Mouse (Mus musculus) liver, postnatal 0 days (tissue): ENCODE measurements around the gene Fabp3. TPM values are rescaled to one million over a fixed set of nuclear protein-coding genes. Genes with fewer than 3 reads are reported as not detected.

ENCODE experiments used
- ATAC-seq: fragments of 200-750 bp; cut with Nextera tagmentation; 2 replicates; pipeline ENCODE4 v1.8.0; 2017; ENCODE audit warnings: mild to moderate bottlenecking, moderate library complexity
- DNase-seq: peaks from one replicate; pipeline ENCODE4 v3.0.0-alpha.2; 2016
- H3K27ac ChIP-seq: fragments of 300-500 bp; sonication (generic); 2 replicates; pipeline ENCODE4 v1.5.1; 2014; ENCODE audit warnings: antibody characterized with exemption, moderate library complexity, mild to moderate bottlenecking, low read depth
- H3K27me3 ChIP-seq: fragments of 300-500 bp; sonication (generic); 2 replicates; pipeline ENCODE4 v1.6.1; 2014; ENCODE audit warnings: low read length, control low read depth, mixed read lengths; ENCODE audit not compliant: insufficient read depth
- H3K36me3 ChIP-seq: fragments of 300-500 bp; sonication (generic); replicated peaks from 2 replicates; pipeline ENCODE4 v1.6.1; 2014; ENCODE audit warnings: mild to moderate bottlenecking, control low read depth, low read length, moderate library complexity, mixed read lengths; ENCODE audit not compliant: insufficient read depth
- H3K4me1 ChIP-seq: fragments of 300-500 bp; sonication (generic); 2 replicates; pipeline ENCODE4 v1.6.1; 2014; ENCODE audit warnings: antibody characterized with exemption, mild to moderate bottlenecking, control low read depth; ENCODE audit not compliant: insufficient read depth
- H3K4me2 ChIP-seq: fragments of 300-500 bp; sonication (generic); 2 replicates; pipeline ENCODE4 v1.6.1; 2014; ENCODE audit warnings: low read depth, mild to moderate bottlenecking, low read length, moderate library complexity, mixed read lengths
- H3K4me3 ChIP-seq: fragments of 300-500 bp; sonication (generic); 2 replicates; pipeline ENCODE4 v1.5.1; 2014; ENCODE audit warnings: low read depth, low read length
- H3K9ac ChIP-seq: fragments of 300-500 bp; sonication (generic); replicated peaks from 2 replicates; pipeline ENCODE4 v1.6.1; 2014; ENCODE audit warnings: mild to moderate bottlenecking, moderate library complexity
- H3K9me3 ChIP-seq: fragments of 300-500 bp; sonication (generic); 2 replicates; pipeline ENCODE4 v1.6.1; 2016; ENCODE audit warnings: mild to moderate bottlenecking, control low read depth, low read length, mixed read lengths
- CTCF ChIP-seq: sonication (generic); IDR thresholded peaks from 2 replicates; pipeline ENCODE4 v1.5.1; 2016; ENCODE audit warnings: antibody characterized with exemption, low read depth
- EP300 ChIP-seq: IDR thresholded peaks from 2 replicates; pipeline ENCODE4 v1.6.1; 2016; ENCODE audit warnings: antibody characterized with exemption, low read depth, mild to moderate bottlenecking
- WGBS: fragments of 180-500 bp; shearing (Covaris S2); extraction: QIAGEN DNeasy Blood & Tissue Kit; methylation state at CpG from one replicate; pipeline ENCODE4 v1.1.7; 2014; ENCODE audit not compliant: insufficient replicate concordance; 5-methylcytosine and 5-hydroxymethylcytosine counted together
- polyA plus RNA-seq: library from polyadenylated mRNA; unstranded; fragments of >200 nt; fragmentation: Nextera tagmentation; extraction: Ambion mirVana; gene quantifications from 2 replicates; pipeline ENCODE4 v1.2.1, GENCODE M21; 2015

Fabp3 gene
- polyA plus RNA-seq, 1 experiment from 2014 or later, result 1.3 TPM

DNA sequence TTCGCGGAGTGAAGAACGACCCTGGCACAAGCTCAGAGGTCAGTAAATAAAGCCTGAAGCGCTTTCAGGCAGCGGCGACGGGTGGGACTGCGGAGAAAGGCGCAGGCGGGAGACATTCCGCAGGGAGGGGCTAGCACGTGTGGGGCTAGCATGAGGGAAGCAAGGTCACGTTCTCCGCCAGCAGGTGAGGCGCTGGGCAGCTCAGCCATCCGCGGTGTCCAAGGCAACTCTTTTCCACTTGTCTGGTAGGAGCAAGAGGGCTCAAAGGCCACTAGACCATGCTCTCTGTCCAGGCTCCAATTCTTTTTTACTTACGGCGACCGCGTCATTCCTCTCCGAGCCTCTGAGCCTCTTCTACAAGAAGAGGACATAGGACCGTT lies 554 bp upstream of the Fabp3 start:
- Histone ChIP-seq H3K9ac (no peak overlapping the region), H3K4me1 (peaks cover 14% of the 10 kb centered on the region), H3K36me3 (no peaks in the 10 kb centered on the region), H3K27ac (no peak overlapping the region), H3K27me3 (peaks cover 61% of the 10 kb centered on the region), H3K9me3 (no peaks in the 10 kb centered on the region), H3K4me2 (peak overlapping the region; percentile 75), H3K4me3 (peak overlapping the region; percentile 47)
- DNase-seq, result peak; percentile 40
- no peak for TF ChIP-seq EP300
- no peak for TF ChIP-seq CTCF
- WGBS, result 2% methylated on average over 23 of the region's 23 CpGs
- ATAC-seq, result peak; percentile 56

DNA sequence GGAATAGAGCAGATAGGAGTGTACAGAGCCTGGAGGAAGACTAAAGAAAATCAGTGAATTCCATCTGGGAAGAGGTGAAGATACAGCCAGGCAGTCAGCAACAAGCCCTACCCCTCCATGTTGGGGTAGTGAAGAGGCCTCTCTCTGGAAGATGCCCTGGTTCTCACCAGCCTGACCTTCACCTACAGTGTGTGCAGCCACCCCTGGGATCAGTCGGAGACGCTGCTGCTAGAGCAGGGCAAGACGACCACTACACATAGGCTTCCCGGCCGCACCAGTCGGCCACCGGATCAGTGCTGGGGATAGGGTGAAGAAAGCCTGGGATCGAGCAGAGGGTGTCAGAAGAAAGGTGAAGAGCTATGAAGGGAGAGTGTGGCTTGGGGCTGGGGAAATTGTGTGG lies 859 bp downstream of the Fabp3 start:
- peaks cover 61% of the 10 kb centered on the region for H3K27me3 ChIP-seq

GRCm38 (mm10) chr4:130312526-130312925 lies 4.1 kb downstream of the Fabp3 start:
- peaks cover 35% of the 10 kb centered on the region for H3K27me3 ChIP-seq
- DNase-seq (no peak), ATAC-seq (no peak)
- H3K4me2 ChIP-seq, result no peak overlapping the region
- no peak overlapping the region for H3K4me3 ChIP-seq
- H3K36me3 ChIP-seq, result 0 out of 2 replicates have a peak, but pooled peaks cover 6% of the 10 kb centered on the region
- no peak overlapping the region for H3K9ac ChIP-seq
- H3K4me1 ChIP-seq, result peaks cover 13% of the 10 kb centered on the region
- no peaks in the 10 kb centered on the region for H3K9me3 ChIP-seq
- 85% methylated on average over 3 of the region's 3 CpGs for WGBS
- TF ChIP-seq CTCF (no peak), EP300 (no peak)
- H3K27ac ChIP-seq, result no peak overlapping the region

More for the DNA sequence above, 859 bp downstream of the Fabp3 start:
- Histone ChIP-seq H3K4me2 (no peak overlapping the region), H3K4me3 (no peak overlapping the region), H3K9ac (no peak overlapping the region), H3K36me3 (no peaks in the 10 kb centered on the region), H3K9me3 (no peaks in the 10 kb centered on the region), H3K27ac (no peak overlapping the region), H3K4me1 (peaks cover 14% of the 10 kb centered on the region)
- ATAC-seq (no peak), DNase-seq (no peak)
- TF ChIP-seq EP300, result no peak
- no peak for TF ChIP-seq CTCF
- 47% methylated on average over 8 of the region's 8 CpGs for WGBS

DNA sequence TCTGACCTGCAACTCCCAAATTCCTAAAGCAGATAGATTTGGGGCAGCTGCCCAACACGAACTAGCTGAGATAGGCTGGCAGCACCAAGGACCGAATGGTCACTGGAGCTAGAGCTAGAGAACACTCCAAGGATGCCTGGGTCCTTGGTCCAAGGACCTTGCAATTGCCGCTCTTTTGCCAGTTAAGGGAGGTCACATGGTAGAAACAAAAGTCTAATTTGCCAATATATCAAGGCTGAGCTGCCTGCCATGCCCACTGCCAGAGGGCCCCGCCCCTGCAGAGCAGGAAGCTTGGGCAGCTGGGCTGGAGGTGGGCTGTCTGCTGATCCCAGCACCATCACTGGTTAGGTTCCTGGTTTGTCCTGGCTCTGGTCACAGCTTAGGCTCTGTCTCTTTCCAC lies 5.2 kb downstream of the Fabp3 start:
- no peak for DNase-seq
- Histone ChIP-seq H3K9me3 (no peaks in the 10 kb centered on the region), H3K27me3 (peaks cover 25% of the 10 kb centered on the region), H3K27ac (no peak overlapping the region), H3K4me1 (peaks cover 3% of the 10 kb centered on the region; the same call in 1 of the 2 replicates), H3K36me3 (peaks cover 10% of the 10 kb centered on the region; the same call in 1 of the 2 replicates), H3K4me2 (no peak overlapping the region), H3K4me3 (no peak overlapping the region), H3K9ac (no peak overlapping the region)
- TF ChIP-seq EP300 (no peak), CTCF (no peak)
- ATAC-seq, result no peak
- 83% methylated on average over 4 of the region's 4 CpGs for WGBS

DNA sequence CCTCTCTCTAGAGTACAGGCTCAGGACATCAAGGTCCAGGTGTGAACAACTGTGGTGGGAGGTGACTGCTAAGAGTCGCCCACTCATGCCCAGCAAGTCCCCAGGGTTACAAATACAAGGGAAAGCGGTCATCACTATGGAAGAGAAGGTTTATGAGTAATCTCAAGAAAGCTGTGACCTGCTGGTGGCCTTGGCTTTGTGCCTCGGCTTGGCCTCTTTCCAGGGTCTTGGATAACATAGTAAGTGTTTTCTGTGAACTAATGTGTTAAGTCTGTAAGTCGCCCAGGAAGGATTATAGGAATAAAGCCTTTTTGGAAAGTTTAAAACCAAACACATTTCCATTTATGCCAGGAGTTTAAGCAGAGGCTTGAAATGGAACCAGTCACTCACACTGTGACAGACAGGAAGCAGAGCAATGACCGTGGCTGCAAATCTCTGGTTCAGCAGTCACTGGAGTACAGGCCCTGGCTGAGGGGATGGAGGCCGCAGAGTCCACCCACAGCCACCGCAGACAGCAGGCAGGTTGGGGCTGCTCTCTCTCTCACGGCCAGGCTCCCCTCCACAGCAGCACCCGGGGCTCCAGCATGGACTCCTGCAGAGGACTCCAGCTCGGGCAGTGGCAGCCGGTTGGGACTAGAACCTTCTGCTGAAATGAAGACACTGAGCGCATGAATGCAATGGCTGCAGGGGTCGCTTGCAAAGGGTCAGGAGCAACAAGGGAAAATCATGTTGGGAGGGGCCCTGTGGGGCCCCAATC lies 7.6 kb downstream of the Fabp3 start:
- Histone ChIP-seq H3K9ac (no peak overlapping the region), H3K4me3 (no peak overlapping the region), H3K4me1 (no peaks in the 10 kb centered on the region), H3K4me2 (no peak overlapping the region), H3K36me3 (peaks cover 10% of the 10 kb centered on the region; the same call in 1 of the 2 replicates), H3K27me3 (peaks cover 5% of the 10 kb centered on the region; the same call in 1 of the 2 replicates), H3K9me3 (no peaks in the 10 kb centered on the region), H3K27ac (no peak overlapping the region)
- 78% methylated on average over 13 of the region's 13 CpGs for WGBS
- TF ChIP-seq EP300, result no peak
- no peak for TF ChIP-seq CTCF
- DNase-seq (no peak), ATAC-seq (no peak)

DNA sequence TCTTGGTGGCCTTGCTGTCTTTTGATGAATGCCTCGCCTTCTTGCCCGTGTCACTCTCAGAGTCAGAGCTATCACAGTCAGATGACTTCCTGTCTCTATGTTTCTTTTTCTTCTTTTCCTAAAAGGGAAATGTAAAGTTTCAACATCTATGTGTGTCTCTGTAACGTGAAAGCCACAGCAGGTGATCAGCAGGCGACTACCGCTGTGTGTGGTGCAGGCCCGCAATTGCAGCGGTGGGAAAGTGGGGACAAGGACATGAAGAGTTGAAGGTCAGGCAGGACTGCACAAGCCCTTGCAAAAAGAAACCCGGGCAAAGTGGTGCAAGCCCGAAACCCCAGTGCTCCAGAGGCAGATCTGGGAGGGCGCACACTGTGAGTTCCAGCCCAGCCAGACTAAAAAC lies 8.3 kb downstream of the Fabp3 start:
- Histone ChIP-seq H3K9me3 (no peaks in the 10 kb centered on the region), H3K36me3 (peaks cover 14% of the 10 kb centered on the region), H3K4me3 (no peak overlapping the region), H3K4me1 (no peaks in the 10 kb centered on the region), H3K4me2 (no peak overlapping the region), H3K27me3 (0 out of 2 replicates have a peak, but pooled peaks cover under 1% of the 10 kb centered on the region), H3K27ac (no peak overlapping the region), H3K9ac (no peak overlapping the region)
- TF ChIP-seq EP300 (no peak), CTCF (no peak)
- WGBS, result 63% methylated on average over 10 of the region's 10 CpGs
- DNase-seq (no peak), ATAC-seq (no peak)
